ENCODE assay signal across 22 mouse cellular contexts in the genomic region with DNA sequence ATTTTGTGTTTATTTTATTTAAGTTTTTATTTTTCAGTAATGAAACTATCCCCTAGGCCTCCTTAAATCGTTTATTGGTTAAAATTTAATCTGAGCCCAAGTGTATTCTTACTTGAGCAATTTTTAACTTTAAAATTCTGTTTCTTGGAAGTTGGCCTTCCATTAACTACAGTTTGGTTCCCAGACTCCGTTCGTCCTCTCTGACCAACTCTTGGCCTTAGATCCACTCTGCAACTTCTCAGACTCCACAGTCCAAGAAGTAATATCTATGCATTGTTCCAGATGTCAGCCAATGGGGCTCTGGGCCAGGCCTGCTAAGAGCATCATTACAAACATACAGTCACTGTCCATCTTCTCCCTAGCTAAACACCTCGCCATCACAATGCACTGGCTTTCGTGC.
DNase-seq lines count a peak whose midpoint lies in the region; ATAC-seq and TF ChIP-seq lines count a peak whose summit lies in the region.
"Had no signal": no experiment of that assay in that cellular context is flagged by ENCODE, and none has a peak within 500 bp of the region (broad histone marks: within the 10 kb centered on the region; RNA-seq: fewer than 3 reads in every experiment).

No protein-coding gene starts in this region.

- H3K4me1 ChIP-seq in kidney, embryonic 14.5 days (ENCODE audit: control insufficient read depth, insufficient read depth, low read length), result 0 out of 2 replicates have a peak, but pooled peaks cover 7% of the 10 kb centered on the region
- H3K4me1 ChIP-seq in kidney, embryonic 15.5 days, result peaks cover 13% of the 10 kb centered on the region
- H3K4me1 ChIP-seq in stomach, embryonic 14.5 days (ENCODE audit: control insufficient read depth, insufficient read depth, low read length), result peaks cover 8% of the 10 kb centered on the region
- no peaks in the 10 kb centered on the region; the same call in 1 of the 2 replicates for H3K4me1 ChIP-seq in stomach, postnatal 0 days (replicated peaks; ENCODE audit: control insufficient read depth, insufficient read depth)

- H3K27ac ChIP-seq in kidney, embryonic 14.5 days (ENCODE audit: low read depth, low read length), result no peak overlapping the region
- H3K27ac ChIP-seq in kidney, embryonic 15.5 days, result no peak overlapping the region
- 0 out of 2 replicates have a peak overlapping the region, but pooled peaks have one; percentile 7 for H3K27ac ChIP-seq in stomach, embryonic 14.5 days (ENCODE audit: low read length)
- H3K27ac ChIP-seq in stomach, postnatal 0 days (replicated peaks), result no peak overlapping the region
- H3K27ac ChIP-seq: embryonic facial prominence, embryonic 15.5 days; gastrocnemius, adult 2 months; hindbrain, embryonic 12.5 days; hindbrain, embryonic 15.5 days had no signal

- no peak overlapping the region for H3K9ac ChIP-seq in kidney, embryonic 14.5 days (ENCODE audit: low read depth, low read length)
- H3K9ac ChIP-seq in kidney, embryonic 15.5 days, result no peak overlapping the region
- no peak overlapping the region for H3K9ac ChIP-seq in stomach, embryonic 14.5 days (replicated peaks; ENCODE audit: low read depth, low read length)
- H3K9ac ChIP-seq in stomach, postnatal 0 days (ENCODE audit: low read length), result no peak overlapping the region
- H3K9ac ChIP-seq: embryonic facial prominence, embryonic 15.5 days; forebrain, postnatal 0 days; hindbrain, embryonic 12.5 days; hindbrain, embryonic 15.5 days had no signal

- DNase-seq in kidney, adult 18-20 months, result peak; percentile 35
- peak; percentile 62 for DNase-seq in kidney, adult 9 months
- no peak for DNase-seq in stomach, postnatal 0 days (ENCODE audit: low spot score)
- DNase-seq in ovary, postnatal 36 days (ENCODE audit: low spot score), result no peak
- DNase-seq: adrenal gland, adult 8-10 months; adrenal gland, postnatal 25 days; cerebellum, adult 11-12 months; cerebellum, adult 8-10 months; cerebellum, postnatal 36 days; embryo, embryonic 11 days; forebrain, postnatal 0 days; gastrocnemius, adult 2 months; gastrocnemius, postnatal 14 days had no signal

- WGBS in kidney, embryonic 14.5 days, result 85% methylated on average over 5 of the region's 5 CpGs
- 89% methylated on average over 5 of the region's 5 CpGs for WGBS in kidney, embryonic 15.5 days
- 82% methylated on average over 5 of the region's 5 CpGs for WGBS in stomach, embryonic 14.5 days
- WGBS in stomach, postnatal 0 days, result 69% methylated on average over 5 of the region's 5 CpGs

- no peak overlapping the region for H3K4me2 ChIP-seq in kidney, embryonic 14.5 days (replicated peaks; ENCODE audit: low read depth, low read length)
- no peak overlapping the region for H3K4me2 ChIP-seq in kidney, embryonic 15.5 days
- H3K4me2 ChIP-seq in stomach, embryonic 14.5 days (replicated peaks; ENCODE audit: low read depth, low read length), result no peak overlapping the region
- no peak overlapping the region for H3K4me2 ChIP-seq in stomach, postnatal 0 days (replicated peaks; ENCODE audit: low read depth)
- H3K4me2 ChIP-seq: embryonic facial prominence, embryonic 15.5 days; heart, embryonic 11.5 days; hindbrain, embryonic 12.5 days; hindbrain, embryonic 15.5 days had no signal

- no peaks in the 10 kb centered on the region for H3K36me3 ChIP-seq in kidney, embryonic 14.5 days (ENCODE audit: control insufficient read depth, insufficient read depth, low read length)
- no peaks in the 10 kb centered on the region for H3K36me3 ChIP-seq in kidney, embryonic 15.5 days
- H3K36me3 ChIP-seq in stomach, embryonic 14.5 days (ENCODE audit: control insufficient read depth, insufficient read depth, low read length), result no peaks in the 10 kb centered on the region
- H3K36me3 ChIP-seq in stomach, postnatal 0 days (ENCODE audit: control insufficient read depth, insufficient read depth, low read length), result no peaks in the 10 kb centered on the region
- H3K36me3 ChIP-seq: embryonic facial prominence, embryonic 15.5 days; hindbrain, embryonic 12.5 days; hindbrain, embryonic 15.5 days had no signal

- TF ChIP-seq EP300 in stomach, postnatal 0 days (optimal IDR thresholded peaks at IDR 0.05), result no peak

- H3K4me3 ChIP-seq in kidney, embryonic 14.5 days (ENCODE audit: low read length), result no peak overlapping the region
- H3K4me3 ChIP-seq in kidney, embryonic 15.5 days (replicated peaks), result no peak overlapping the region
- H3K4me3 ChIP-seq in stomach, embryonic 14.5 days (ENCODE audit: low read depth, low read length), result no peak overlapping the region
- H3K4me3 ChIP-seq in stomach, postnatal 0 days (ENCODE audit: low read depth, low read length), result no peak overlapping the region
- H3K4me3 ChIP-seq: embryonic facial prominence, embryonic 15.5 days; gastrocnemius, adult 2 months; hindbrain, embryonic 12.5 days; hindbrain, embryonic 15.5 days had no signal

- H3K27me3 ChIP-seq in kidney, embryonic 14.5 days (ENCODE audit: control insufficient read depth, insufficient read depth, low read length), result no peaks in the 10 kb centered on the region
- no peaks in the 10 kb centered on the region for H3K27me3 ChIP-seq in kidney, embryonic 15.5 days
- H3K27me3 ChIP-seq in stomach, embryonic 14.5 days (ENCODE audit: control insufficient read depth, insufficient read depth, low read length), result no peaks in the 10 kb centered on the region
- H3K27me3 ChIP-seq in stomach, postnatal 0 days (ENCODE audit: control insufficient read depth, insufficient read depth, low read length), result no peaks in the 10 kb centered on the region
- H3K27me3 ChIP-seq: embryonic facial prominence, embryonic 15.5 days; hindbrain, embryonic 12.5 days; hindbrain, embryonic 15.5 days had no signal

- ATAC-seq in kidney, embryonic 14.5 days (ENCODE audit: low FRiP score, low TSS enrichment), result no peak
- ATAC-seq in kidney, embryonic 15.5 days (replicated peaks; ENCODE audit: low FRiP score), result no peak
- no peak for ATAC-seq in stomach, embryonic 14.5 days (ENCODE audit: insufficient number of reproducible peaks, insufficient read depth, low FRiP score, low read depth)
- no peak; the same call in 1 of the 2 replicates for ATAC-seq in stomach, postnatal 0 days (ENCODE audit: low FRiP score, low TSS enrichment)
- ATAC-seq: activated CD4-positive, CD25-positive, alpha-beta regulatory T cell, adult 4 months; CD4-positive, CD25-positive, alpha-beta regulatory T cell, adult 4 months; forebrain, postnatal 0 days had no signal

- no peaks in the 10 kb centered on the region for H3K9me3 ChIP-seq in kidney, embryonic 14.5 days (ENCODE audit: control insufficient read depth, low read length)
- no peaks in the 10 kb centered on the region for H3K9me3 ChIP-seq in kidney, embryonic 15.5 days (replicated peaks)
- no peaks in the 10 kb centered on the region for H3K9me3 ChIP-seq in stomach, embryonic 14.5 days (ENCODE audit: control insufficient read depth, low read depth, low read length)
- no peaks in the 10 kb centered on the region for H3K9me3 ChIP-seq in stomach, postnatal 0 days (ENCODE audit: control insufficient read depth, low read length)
- H3K9me3 ChIP-seq: embryonic facial prominence, embryonic 15.5 days; hindbrain, embryonic 12.5 days; hindbrain, embryonic 15.5 days had no signal

- no peak for TF ChIP-seq CTCF in stomach, postnatal 0 days (IDR thresholded peaks at IDR 0.05; ENCODE audit: low read depth)

Comparison
In these comparisons a context has a peak if more than half of its experiments do, and no peak if none do; other contexts are left out.
1. DNase-seq: peak in kidney, adult 18-20 months (single experiment) and kidney, adult 9 months (single experiment); none in stomach, postnatal 0 days (single experiment) and ovary, postnatal 36 days (single experiment).